ENCODE assay signal across 19 mouse cellular contexts in the genomic region with DNA sequence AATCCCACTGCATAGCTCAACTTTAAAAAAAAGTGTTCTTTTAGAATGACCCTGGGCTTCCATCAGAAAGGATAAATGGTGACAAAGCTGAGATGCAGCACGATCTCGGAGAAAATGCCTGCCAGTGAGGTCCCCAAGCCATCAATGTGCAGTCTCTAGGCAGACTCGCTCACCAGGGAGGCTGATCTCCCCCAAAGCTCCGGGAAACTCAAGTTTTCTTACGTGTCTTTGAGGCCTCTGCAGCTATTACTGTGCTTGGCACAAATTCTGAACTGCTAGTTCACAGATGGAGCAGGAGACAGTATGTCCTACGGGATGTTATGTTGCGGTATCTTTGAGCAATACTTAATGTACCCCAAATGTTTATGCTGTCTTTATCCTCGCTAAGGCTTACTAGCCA.
DNase-seq lines count a peak whose midpoint lies in the region; ATAC-seq and TF ChIP-seq lines count a peak whose summit lies in the region.
"Had no signal": no experiment of that assay in that cellular context is flagged by ENCODE, and none has a peak within 500 bp of the region (broad histone marks: within the 10 kb centered on the region; RNA-seq: fewer than 3 reads in every experiment).

No protein-coding gene starts in this region.

- peak overlapping the region; percentile 50; the same call in 1 of the 2 replicates for H3K27ac ChIP-seq in cerebellum, adult 2 months (ENCODE audit: insufficient read depth, low read length)
- H3K27ac ChIP-seq in midbrain, embryonic 11.5 days (ENCODE audit: low read depth, low read length), result no peak overlapping the region
- H3K27ac ChIP-seq in midbrain, embryonic 16.5 days (ENCODE audit: low read length), result no peak overlapping the region
- H3K27ac ChIP-seq in gastrocnemius, adult 2 months, result no peak overlapping the region
- H3K27ac ChIP-seq: hindbrain, embryonic 10.5 days; hindbrain, embryonic 15.5 days; kidney, embryonic 15.5 days; midbrain, embryonic 13.5 days had no signal

- H3K4me3 ChIP-seq in cerebellum, adult 2 months (replicated peaks; ENCODE audit: insufficient read depth, low read depth, low read length), result no peak overlapping the region
- no peak overlapping the region for H3K4me3 ChIP-seq in midbrain, embryonic 11.5 days (ENCODE audit: low read depth, low read length)
- H3K4me3 ChIP-seq in midbrain, embryonic 16.5 days (ENCODE audit: low read depth, low read length), result no peak overlapping the region
- H3K4me3 ChIP-seq in gastrocnemius, adult 2 months, result no peak overlapping the region
- H3K4me3 ChIP-seq: hindbrain, embryonic 10.5 days; hindbrain, embryonic 15.5 days; kidney, embryonic 15.5 days; megakaryocyte, embryonic 14.5 days; midbrain, embryonic 13.5 days had no signal

- no peak for TF ChIP-seq CTCF in cerebellum, adult 2 months (IDR thresholded peaks at IDR 0.05; ENCODE audit: borderline replicate concordance, insufficient read depth, low read depth, low read length)
- no peak for TF ChIP-seq CTCF in gastrocnemius, adult 2 months (IDR thresholded peaks at IDR 0.05)

- WGBS in cerebellum, adult 2 months, result 61% methylated on average over 8 of the region's 8 CpGs
- 85% methylated on average over 8 of the region's 8 CpGs for WGBS in midbrain, embryonic 11.5 days
- 72% methylated on average over 8 of the region's 8 CpGs for WGBS in midbrain, embryonic 16.5 days

- ATAC-seq in frontal cortex, adult (ENCODE audit: low TSS enrichment), result peak; percentile 44
- ATAC-seq in midbrain, embryonic 11.5 days (ENCODE audit: low FRiP score), result no peak
- no peak for ATAC-seq in midbrain, embryonic 16.5 days
- ATAC-seq: forebrain, embryonic 14.5 days; midbrain, embryonic 13.5 days; Patski had no signal

- H3K9me3 ChIP-seq in midbrain, embryonic 11.5 days (ENCODE audit: control insufficient read depth, low read length), result no peaks in the 10 kb centered on the region
- no peaks in the 10 kb centered on the region for H3K9me3 ChIP-seq in midbrain, embryonic 16.5 days (replicated peaks; ENCODE audit: control insufficient read depth, low read length, poor library complexity, severe bottlenecking)
- H3K9me3 ChIP-seq: hindbrain, embryonic 10.5 days; hindbrain, embryonic 15.5 days; kidney, embryonic 15.5 days; megakaryocyte, embryonic 14.5 days; midbrain, embryonic 13.5 days had no signal

- H3K4me2 ChIP-seq in midbrain, embryonic 11.5 days, result no peak overlapping the region
- H3K4me2 ChIP-seq in midbrain, embryonic 16.5 days (ENCODE audit: low read length), result no peak overlapping the region
- H3K4me2 ChIP-seq: hindbrain, embryonic 15.5 days; kidney, embryonic 15.5 days; liver, embryonic 11.5 days; midbrain, embryonic 13.5 days had no signal

- peaks cover 43% of the 10 kb centered on the region for H3K4me1 ChIP-seq in cerebellum, adult 2 months (ENCODE audit: control insufficient read depth, insufficient read depth, low read length)
- 0 out of 2 replicates have a peak, but pooled peaks cover 2% of the 10 kb centered on the region for H3K4me1 ChIP-seq in midbrain, embryonic 11.5 days (ENCODE audit: control insufficient read depth, insufficient read depth, low read length)
- H3K4me1 ChIP-seq in midbrain, embryonic 16.5 days (ENCODE audit: control insufficient read depth, insufficient read depth, low read length), result no peaks in the 10 kb centered on the region

- H3K36me3 ChIP-seq in midbrain, embryonic 11.5 days (ENCODE audit: control insufficient read depth, insufficient read depth, low read length), result no peaks in the 10 kb centered on the region
- no peaks in the 10 kb centered on the region for H3K36me3 ChIP-seq in midbrain, embryonic 16.5 days (ENCODE audit: control insufficient read depth, insufficient read depth, low read length)
- H3K36me3 ChIP-seq: hindbrain, embryonic 15.5 days had no signal

- no peak for DNase-seq in cerebellum, adult 2 months
- DNase-seq in cerebellum, postnatal 10 days, result no peak
- no peak for DNase-seq in frontal cortex, adult 2 months (ENCODE audit: extremely low spot score in 1 of 2, low spot score in 1 of 2)
- DNase-seq in midbrain, embryonic 11.5 days (ENCODE audit: low spot score, missing footprints), result peak; percentile 81
- no peak for DNase-seq in gastrocnemius, adult 2 months
- DNase-seq: heart, postnatal 14 days; kidney, adult 18-20 months; kidney, postnatal 25 days; lung, postnatal 4 days had no signal

- no peaks in the 10 kb centered on the region for H3K27me3 ChIP-seq in cerebellum, adult 2 months (ENCODE audit: control insufficient read depth, insufficient read depth, low read length)
- H3K27me3 ChIP-seq in midbrain, embryonic 11.5 days (ENCODE audit: control insufficient read depth, insufficient read depth, low read length), result no peaks in the 10 kb centered on the region
- no peaks in the 10 kb centered on the region for H3K27me3 ChIP-seq in midbrain, embryonic 16.5 days (ENCODE audit: control insufficient read depth, insufficient read depth, low read depth, low read length)
- H3K27me3 ChIP-seq: hindbrain, embryonic 15.5 days; kidney, embryonic 15.5 days; midbrain, embryonic 13.5 days; Patski had no signal

- intact Hi-C loops in gastrocnemius, adult 2 months (cut with DNase I), result no loop called here

- TF ChIP-seq POLR2A in cerebellum, adult 2 months (IDR thresholded peaks at IDR 0.05; ENCODE audit: borderline replicate concordance, insufficient read depth, low read length), result no peak

- no peak overlapping the region for H3K9ac ChIP-seq in midbrain, embryonic 11.5 days (ENCODE audit: low read length)
- H3K9ac ChIP-seq in midbrain, embryonic 16.5 days (ENCODE audit: low read depth, low read length), result no peak overlapping the region
- H3K9ac ChIP-seq: hindbrain, embryonic 15.5 days; kidney, embryonic 15.5 days; midbrain, embryonic 13.5 days had no signal
